Mouse (Mus musculus): ENCODE measurements around the gene Sgcd. TPM values are rescaled to one million over a fixed set of nuclear protein-coding genes. Genes with fewer than 3 reads are reported as not detected.

Sgcd gene
- total and polyA plus RNA-seq, 2 experiments from 2014 or later = 4.0 to 37.3 TPM

GRCm38 (mm10) chr11:47139867-47140266, 848.9 kb downstream of the Sgcd start:
- no peak overlapping the region for H3K4me2 ChIP-seq (ENCODE audit: low read depth, low read length)
- H3K9ac ChIP-seq (replicated peaks; ENCODE audit: low read length) = no peak overlapping the region
- H3K9me3 ChIP-seq (ENCODE audit: low read length) = no peaks in the 10 kb centered on the region
- H3K27me3 ChIP-seq (ENCODE audit: insufficient read depth, low read length) = no peaks in the 10 kb centered on the region
- no peak for TF ChIP-seq CTCF (IDR thresholded peaks at IDR 0.05; ENCODE audit: low read depth)
- WGBS = 94% methylated on average over 2 of the region's 2 CpGs
- no peaks in the 10 kb centered on the region for H3K4me1 ChIP-seq (ENCODE audit: insufficient read depth, low read length)
- no peak for DNase-seq (ENCODE audit: low spot score)
- no peak overlapping the region for H3K27ac ChIP-seq
- ATAC-seq = no peak
- H3K4me3 ChIP-seq (ENCODE audit: low read length) = no peak overlapping the region
- H3K36me3 ChIP-seq (ENCODE audit: insufficient read depth, low read length) = no peaks in the 10 kb centered on the region

GRCm38 (mm10) chr11:47139271-47139670, 849.5 kb downstream of the Sgcd start:
- no peaks in the 10 kb centered on the region for H3K4me1 ChIP-seq (ENCODE audit: insufficient read depth, low read length)
- no peak overlapping the region for H3K9ac ChIP-seq (replicated peaks; ENCODE audit: low read length)
- no peaks in the 10 kb centered on the region for H3K36me3 ChIP-seq (ENCODE audit: insufficient read depth, low read length)
- no peak overlapping the region for H3K4me3 ChIP-seq (ENCODE audit: low read length)
- no peak overlapping the region for H3K27ac ChIP-seq
- H3K27me3 ChIP-seq (ENCODE audit: insufficient read depth, low read length) = no peaks in the 10 kb centered on the region
- no peaks in the 10 kb centered on the region for H3K9me3 ChIP-seq (ENCODE audit: low read length)
- no peak for DNase-seq (ENCODE audit: low spot score)
- no peak for ATAC-seq
- no peak for TF ChIP-seq CTCF (IDR thresholded peaks at IDR 0.05; ENCODE audit: low read depth)
- 90% methylated on average over 1 of the region's 1 CpGs for WGBS
- H3K4me2 ChIP-seq (ENCODE audit: low read depth, low read length) = no peak overlapping the region

GRCm38 (mm10) chr11:47132410-47132809, 856.4 kb downstream of the Sgcd start:
- DNase-seq (ENCODE audit: low spot score) (no peak), ATAC-seq (no peak)
- Histone ChIP-seq H3K27ac (no peak overlapping the region), H3K4me1 (ENCODE audit: insufficient read depth, low read length) (no peaks in the 10 kb centered on the region), H3K27me3 (ENCODE audit: insufficient read depth, low read length) (no peaks in the 10 kb centered on the region), H3K9me3 (ENCODE audit: low read length) (no peaks in the 10 kb centered on the region), H3K4me3 (ENCODE audit: low read length) (no peak overlapping the region), H3K9ac (replicated peaks; ENCODE audit: low read length) (no peak overlapping the region), H3K36me3 (ENCODE audit: insufficient read depth, low read length) (no peaks in the 10 kb centered on the region), H3K4me2 (ENCODE audit: low read depth, low read length) (no peak overlapping the region)
- 92% methylated on average over 6 of the region's 6 CpGs for WGBS
- TF ChIP-seq CTCF (IDR thresholded peaks at IDR 0.05; ENCODE audit: low read depth) = no peak

- Histone ChIP-seq H3K36me3 (ENCODE audit: insufficient read depth, low read length) (no peaks in the 10 kb centered on the region), H3K4me1 (ENCODE audit: insufficient read depth, low read length) (no peaks in the 10 kb centered on the region), H3K4me2 (ENCODE audit: low read depth, low read length) (no peak overlapping the region), H3K27ac (no peak overlapping the region), H3K9ac (replicated peaks; ENCODE audit: low read length) (no peak overlapping the region), H3K4me3 (ENCODE audit: low read length) (no peak overlapping the region), H3K27me3 (ENCODE audit: insufficient read depth, low read length) (no peaks in the 10 kb centered on the region), H3K9me3 (ENCODE audit: low read length) (no peaks in the 10 kb centered on the region)
- TF ChIP-seq CTCF (IDR thresholded peaks at IDR 0.05; ENCODE audit: low read depth) = no peak
- ATAC-seq (no peak), DNase-seq (ENCODE audit: low spot score) (no peak)
- 67% methylated on average over 3 of the region's 3 CpGs for WGBS
Measured at GRCm38 (mm10) chr11:47130432-47130831, 858.3 kb downstream of the Sgcd start.

GRCm38 (mm10) chr11:47129992-47130391, 858.8 kb downstream of the Sgcd start:
- WGBS = 59% methylated on average over 7 of the region's 7 CpGs
- Histone ChIP-seq H3K27me3 (ENCODE audit: insufficient read depth, low read length) (no peaks in the 10 kb centered on the region), H3K9me3 (ENCODE audit: low read length) (no peaks in the 10 kb centered on the region), H3K4me2 (ENCODE audit: low read depth, low read length) (no peak overlapping the region), H3K36me3 (ENCODE audit: insufficient read depth, low read length) (no peaks in the 10 kb centered on the region), H3K9ac (replicated peaks; ENCODE audit: low read length) (no peak overlapping the region), H3K4me1 (ENCODE audit: insufficient read depth, low read length) (no peaks in the 10 kb centered on the region), H3K4me3 (ENCODE audit: low read length) (no peak overlapping the region), H3K27ac (no peak overlapping the region)
- TF ChIP-seq CTCF (IDR thresholded peaks at IDR 0.05; ENCODE audit: low read depth) = no peak
- no peak for ATAC-seq
- no peak for DNase-seq (ENCODE audit: low spot score)

GRCm38 (mm10) chr11:47129166-47129565, 859.6 kb downstream of the Sgcd start:
- Histone ChIP-seq H3K27me3 (ENCODE audit: insufficient read depth, low read length) (no peaks in the 10 kb centered on the region), H3K27ac (no peak overlapping the region), H3K36me3 (ENCODE audit: insufficient read depth, low read length) (no peaks in the 10 kb centered on the region), H3K4me2 (ENCODE audit: low read depth, low read length) (no peak overlapping the region), H3K9ac (replicated peaks; ENCODE audit: low read length) (no peak overlapping the region), H3K4me1 (ENCODE audit: insufficient read depth, low read length) (no peaks in the 10 kb centered on the region), H3K4me3 (ENCODE audit: low read length) (no peak overlapping the region), H3K9me3 (ENCODE audit: low read length) (no peaks in the 10 kb centered on the region)
- DNase-seq (ENCODE audit: low spot score) (no peak), ATAC-seq (no peak)
- no peak for TF ChIP-seq CTCF (IDR thresholded peaks at IDR 0.05; ENCODE audit: low read depth)
- WGBS = 87% methylated on average over 1 of the region's 1 CpGs

GRCm38 (mm10) chr11:47128331-47128730, 860.4 kb downstream of the Sgcd start:
- Histone ChIP-seq H3K4me2 (ENCODE audit: low read depth, low read length) (no peak overlapping the region), H3K27me3 (ENCODE audit: insufficient read depth, low read length) (no peaks in the 10 kb centered on the region), H3K36me3 (ENCODE audit: insufficient read depth, low read length) (no peaks in the 10 kb centered on the region), H3K9ac (replicated peaks; ENCODE audit: low read length) (no peak overlapping the region), H3K27ac (no peak overlapping the region), H3K4me3 (ENCODE audit: low read length) (no peak overlapping the region), H3K9me3 (ENCODE audit: low read length) (no peaks in the 10 kb centered on the region), H3K4me1 (ENCODE audit: insufficient read depth, low read length) (no peaks in the 10 kb centered on the region)
- ATAC-seq (no peak), DNase-seq (ENCODE audit: low spot score) (peak; percentile 65)
- 47% methylated on average over 3 of the region's 3 CpGs for WGBS
- no peak for TF ChIP-seq CTCF (IDR thresholded peaks at IDR 0.05; ENCODE audit: low read depth)

Measured in hindbrain, postnatal 0 days (tissue).